In the genomic region with DNA sequence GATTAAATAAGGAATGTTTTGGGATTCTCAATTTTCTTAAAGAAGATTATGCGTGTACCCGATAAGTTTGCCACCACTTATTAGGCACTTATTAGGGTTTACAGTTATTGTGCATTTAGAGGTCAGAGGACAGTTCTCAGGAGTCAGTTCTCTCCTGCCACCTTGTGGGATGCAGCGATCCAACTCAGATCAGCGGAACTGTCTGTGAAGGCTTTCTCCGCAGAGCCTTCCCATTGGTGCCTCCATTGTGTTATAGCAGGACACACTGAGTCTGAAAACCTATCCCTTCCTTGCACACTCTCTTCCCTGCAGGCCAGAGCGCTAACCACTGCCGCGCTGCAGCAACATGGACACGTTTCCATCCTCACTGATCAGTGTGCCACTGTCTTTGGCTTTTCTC, we compare ENCODE assay signal across 9 mouse cellular contexts.
A peak's percentile ranks its signal among the peaks of the same experiment; 100 is the strongest.
DNase-seq lines count a peak whose midpoint lies in the region; ATAC-seq and TF ChIP-seq lines count a peak whose summit lies in the region.
"Had no signal": no experiment of that assay in that cellular context is flagged by ENCODE, and none has a peak within 500 bp of the region (broad histone marks: within the 10 kb centered on the region; RNA-seq: fewer than 3 reads in every experiment).

No protein-coding gene starts in this region.

- no peak for TF ChIP-seq EP300 in stomach, postnatal 0 days (optimal IDR thresholded peaks at IDR 0.05)

- H3K4me2 ChIP-seq in stomach, postnatal 0 days (replicated peaks; ENCODE audit: low read depth) = no peak overlapping the region
- H3K4me2 ChIP-seq: liver, embryonic 15.5 days had no signal

- DNase-seq in heart, postnatal 10 days = peak; percentile 42 to 55
- no peak for DNase-seq in heart, adult 11 months
- DNase-seq in thymus, postnatal 4 days = peak; percentile 39
- no peak for DNase-seq in thymus, postnatal 36 days
- DNase-seq in kidney, postnatal 14 days = peak; percentile 23
- peak; percentile 30 for DNase-seq in stomach, postnatal 0 days (ENCODE audit: low spot score)
- DNase-seq in urinary bladder, postnatal 4 days (ENCODE audit: low spot score in 2 of 2) = no peak
- DNase-seq in cerebellum, adult 11-12 months = no peak

- no peaks in the 10 kb centered on the region for H3K36me3 ChIP-seq in stomach, postnatal 0 days (ENCODE audit: control insufficient read depth, insufficient read depth, low read length)
- H3K36me3 ChIP-seq: liver, embryonic 15.5 days had no signal

- H3K4me1 ChIP-seq in stomach, postnatal 0 days (replicated peaks; ENCODE audit: control insufficient read depth, insufficient read depth) = peaks cover 5% of the 10 kb centered on the region; the same call in 1 of the 2 replicates
- H3K4me1 ChIP-seq: liver, embryonic 15.5 days had no signal

- intact Hi-C loops in heart, postnatal 10 days (cut with DNase I) = loop anchor here (5.0 kb wide), 3 partner anchors 42 to 113 kb away; no protein-coding TSS in a partner anchor

- ATAC-seq in stomach, postnatal 0 days (ENCODE audit: low FRiP score, low TSS enrichment) = no peak

- 62% methylated on average over 9 of the region's 9 CpGs for WGBS in stomach, postnatal 0 days

- H3K27ac ChIP-seq in stomach, postnatal 0 days (replicated peaks) = no peak overlapping the region
- H3K27ac ChIP-seq: liver, embryonic 15.5 days had no signal

- H3K4me3 ChIP-seq in stomach, postnatal 0 days (ENCODE audit: low read depth, low read length) = no peak overlapping the region
- H3K4me3 ChIP-seq: liver, embryonic 15.5 days had no signal

- no peaks in the 10 kb centered on the region for H3K27me3 ChIP-seq in stomach, postnatal 0 days (ENCODE audit: control insufficient read depth, insufficient read depth, low read length)
- H3K27me3 ChIP-seq: liver, embryonic 15.5 days had no signal

- no peak overlapping the region for H3K9ac ChIP-seq in stomach, postnatal 0 days (ENCODE audit: low read length)
- H3K9ac ChIP-seq: liver, embryonic 15.5 days had no signal

- peak; percentile 73 for TF ChIP-seq CTCF in stomach, postnatal 0 days (IDR thresholded peaks at IDR 0.05; ENCODE audit: low read depth)

- H3K9me3 ChIP-seq in stomach, postnatal 0 days (ENCODE audit: control insufficient read depth, low read length) = no peaks in the 10 kb centered on the region
- H3K9me3 ChIP-seq: liver, embryonic 15.5 days had no signal

Comparison
In these comparisons a context has a peak if more than half of its experiments do, and no peak if none do; other contexts are left out.
1. DNase-seq: peak in heart, postnatal 10 days (2 of 2), thymus, postnatal 4 days (single experiment), kidney, postnatal 14 days (single experiment) and stomach, postnatal 0 days (single experiment); none in heart, adult 11 months (single experiment), thymus, postnatal 36 days (0 of 2), urinary bladder, postnatal 4 days (0 of 2) and cerebellum, adult 11-12 months (single experiment).